Mouse (Mus musculus): ENCODE measurements at regions not wholly inside any gene's neighbourhood (a gene's known extent, or its start where the extent isn't known, plus 50 kb on each side); places are given as distances from the start of the nearest gene placed in this dataset.

GRCm38 (mm10) chr9:61095069-61095775 lies 276.9 kb upstream of the Tle3 start:
- TF ChIP-seq CTCF (IDR thresholded peaks at IDR 0.05; ENCODE audit: low read depth, low read length) (no peak), POLR2A (IDR thresholded peaks at IDR 0.05; ENCODE audit: borderline replicate concordance, low read depth, low read length) (no peak)

Measured in bone marrow macrophage, adult 2 months (primary cell).